Comparison of ENCODE assay signal across 19 mouse cellular contexts in the genomic region with DNA sequence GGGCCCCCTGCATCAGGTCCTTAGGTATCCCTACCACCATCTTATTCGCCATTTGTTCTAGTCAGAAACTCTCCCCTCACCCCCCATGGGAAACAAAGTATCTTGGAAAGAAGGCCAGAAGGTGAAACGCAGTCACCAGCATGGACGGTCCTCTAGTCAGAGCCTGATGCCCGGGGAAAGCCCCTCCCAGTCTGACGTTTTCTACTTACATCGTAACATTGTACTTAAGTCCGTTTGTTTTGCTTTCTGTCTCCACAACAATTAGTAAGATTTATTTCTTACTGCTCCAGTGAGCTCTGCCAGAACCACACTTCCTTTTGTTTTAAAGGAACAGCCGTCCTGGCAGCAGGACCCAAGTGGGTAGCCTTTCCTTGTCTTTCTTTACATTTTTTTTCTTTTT.
DNase-seq lines count a peak whose midpoint lies in the region; ATAC-seq and TF ChIP-seq lines count a peak whose summit lies in the region.
"Had no signal": no experiment of that assay in that cellular context is flagged by ENCODE, and none has a peak within 500 bp of the region (broad histone marks: within the 10 kb centered on the region; RNA-seq: fewer than 3 reads in every experiment).

No protein-coding gene starts in this region.

- TF ChIP-seq POLR2A in kidney, adult 2 months (IDR thresholded peaks at IDR 0.05; ENCODE audit: low read depth, low read length): no peak

- no peak overlapping the region for H3K4me3 ChIP-seq in kidney, adult 2 months (ENCODE audit: insufficient read depth, low read depth, low read length)
- no peak overlapping the region for H3K4me3 ChIP-seq in left cerebral cortex, adult 2 months
- H3K4me3 ChIP-seq in hindbrain, postnatal 0 days (ENCODE audit: low read length): no peak overlapping the region
- H3K4me3 ChIP-seq: embryonic facial prominence, embryonic 13.5 days; heart, embryonic 13.5 days; hindbrain, embryonic 10.5 days; limb, embryonic 15.5 days had no signal

- H3K9me3 ChIP-seq in hindbrain, postnatal 0 days (ENCODE audit: low read length): no peaks in the 10 kb centered on the region
- H3K9me3 ChIP-seq: embryonic facial prominence, embryonic 13.5 days; heart, embryonic 13.5 days; hindbrain, embryonic 10.5 days; limb, embryonic 15.5 days had no signal

- H3K9ac ChIP-seq in hindbrain, postnatal 0 days (replicated peaks; ENCODE audit: low read length): no peak overlapping the region
- H3K9ac ChIP-seq: embryonic facial prominence, embryonic 13.5 days; heart, embryonic 13.5 days; limb, embryonic 15.5 days; liver, postnatal 0 days had no signal

- H3K36me3 ChIP-seq in kidney, adult 2 months (ENCODE audit: control insufficient read depth, insufficient read depth, low read length): no peaks in the 10 kb centered on the region
- H3K36me3 ChIP-seq in hindbrain, postnatal 0 days (ENCODE audit: insufficient read depth, low read length): no peaks in the 10 kb centered on the region
- H3K36me3 ChIP-seq: embryonic facial prominence, embryonic 13.5 days; G1E; heart, embryonic 13.5 days; hindbrain, embryonic 10.5 days; limb, embryonic 15.5 days had no signal

- no peaks in the 10 kb centered on the region for H3K27me3 ChIP-seq in kidney, adult 2 months (replicated peaks; ENCODE audit: control insufficient read depth, insufficient read depth, low read length)
- H3K27me3 ChIP-seq in hindbrain, postnatal 0 days (ENCODE audit: insufficient read depth, low read length): no peaks in the 10 kb centered on the region

- no peak for TF ChIP-seq CTCF in kidney, adult 2 months (conservative IDR thresholded peaks at IDR 0.05; ENCODE audit: insufficient read depth, insufficient read length, low read depth, low read length)
- TF ChIP-seq CTCF in left cerebral cortex, adult 2 months (IDR thresholded peaks at IDR 0.05): no peak
- TF ChIP-seq CTCF in hindbrain, postnatal 0 days (IDR thresholded peaks at IDR 0.05; ENCODE audit: low read depth): no peak

- H3K27ac ChIP-seq in kidney, adult 2 months (ENCODE audit: insufficient read depth, low read depth, low read length): no peak overlapping the region
- no peak overlapping the region for H3K27ac ChIP-seq in left cerebral cortex, adult 2 months
- H3K27ac ChIP-seq in hindbrain, postnatal 0 days: no peak overlapping the region
- H3K27ac ChIP-seq: embryonic facial prominence, embryonic 13.5 days; heart, embryonic 13.5 days; hindbrain, embryonic 10.5 days; limb, embryonic 15.5 days had no signal

- no peak for ATAC-seq in hindbrain, postnatal 0 days
- ATAC-seq: forebrain, embryonic 16.5 days; inflammation-experienced regulatory T-cells, adult 6 months; liver, postnatal 0 days; midbrain, embryonic 16.5 days had no signal

- 5% methylated on average over 8 of the region's 8 CpGs for WGBS in kidney, adult 2 months
- 66% methylated on average over 8 of the region's 8 CpGs for WGBS in hindbrain, postnatal 0 days

- H3K4me2 ChIP-seq in hindbrain, postnatal 0 days (ENCODE audit: low read depth, low read length): no peak overlapping the region
- H3K4me2 ChIP-seq: embryonic facial prominence, embryonic 13.5 days; heart, embryonic 13.5 days; limb, embryonic 15.5 days had no signal

- DNase-seq in testis, postnatal 14 days (ENCODE audit: low spot score): peak; percentile 72
- DNase-seq in testis, postnatal 10 days (ENCODE audit: low spot score): no peak
- DNase-seq in kidney, adult 2 months: peak; percentile 74
- DNase-seq in kidney, postnatal 14 days: peak; percentile 78
- no peak for DNase-seq in liver
- DNase-seq in heart, adult 9 months (ENCODE audit: low spot score in 2 of 2): no peak
- no peak for DNase-seq in left cerebral cortex, adult 2 months (ENCODE audit: extremely low spot score in 1 of 2, low spot score in 2 of 2)
- no peak for DNase-seq in hindbrain, postnatal 0 days (ENCODE audit: low spot score)
- DNase-seq: cerebellum, adult 2 months; liver, postnatal 0 days; thymus, adult 2 months had no signal

- H3K4me1 ChIP-seq in kidney, adult 2 months (ENCODE audit: control insufficient read depth, insufficient read depth, low read length): no peaks in the 10 kb centered on the region
- H3K4me1 ChIP-seq in hindbrain, postnatal 0 days (ENCODE audit: insufficient read depth, low read length): no peaks in the 10 kb centered on the region
- H3K4me1 ChIP-seq: hindbrain, embryonic 10.5 days had no signal

- intact Hi-C loops in left cerebral cortex, adult 2 months (cut with DNase I): no loop called here

Comparison
In these comparisons a context has a peak if more than half of its experiments do, and no peak if none do; other contexts are left out.
1. DNase-seq: peak in testis, postnatal 14 days (single experiment), kidney, adult 2 months (single experiment) and kidney, postnatal 14 days (single experiment); none in testis, postnatal 10 days (single experiment), liver (single experiment), heart, adult 9 months (0 of 2), left cerebral cortex, adult 2 months (0 of 2) and hindbrain, postnatal 0 days (single experiment).